Mouse (Mus musculus) small intestine, adult 2 months (tissue): Measurements from ENCODE around the gene Kif19a. TPM values are rescaled to one million over a fixed set of nuclear protein-coding genes. Genes with fewer than 3 reads are reported as not detected.

ENCODE experiments used
- H3K27ac ChIP-seq: fragments of 200-500 bp; 2 replicates; pipeline ENCODE4 v1.5.1; 2012; ENCODE audit warnings: low read depth, low read length, control low read depth, inconsistent platforms; ENCODE audit not compliant: insufficient read depth
- H3K27me3 ChIP-seq: fragments of 200-500 bp; 2 replicates; pipeline ENCODE4 v1.6.1; 2012; ENCODE audit warnings: mild to moderate bottlenecking, moderate library complexity, low read length, inconsistent platforms; ENCODE audit not compliant: control insufficient read depth, insufficient read depth
- H3K36me3 ChIP-seq: fragments of 200-500 bp; 2 replicates; pipeline ENCODE4 v1.6.1; 2012; ENCODE audit warnings: mild to moderate bottlenecking, low read length, control low read depth, inconsistent platforms; ENCODE audit not compliant: control insufficient read depth, insufficient read depth
- H3K4me1 ChIP-seq: fragments of 200-500 bp; 2 replicates; pipeline ENCODE4 v1.6.1; 2012; ENCODE audit warnings: low read length, inconsistent platforms, mixed read lengths; ENCODE audit not compliant: control insufficient read depth, insufficient read depth, insufficient read length
- H3K4me3 ChIP-seq: fragments of 200-500 bp; 2 replicates; pipeline ENCODE4 v1.5.1; 2012; ENCODE audit warnings: low read depth, mild to moderate bottlenecking, control low read depth, inconsistent platforms, low read length, moderate library complexity
- CTCF ChIP-seq: fragments of 200-500 bp; IDR thresholded peaks from 2 replicates; pipeline ENCODE4 v1.5.1; 2012; ENCODE audit warnings: low read depth, mild to moderate bottlenecking, control low read depth, inconsistent platforms, low read length, moderate library complexity, mixed read lengths; ENCODE audit not compliant: insufficient replicate concordance, insufficient read length; ENCODE audit errors: extremely low read depth
- POLR2A ChIP-seq: fragments of 200-500 bp; IDR thresholded peaks from 2 replicates; pipeline ENCODE4 v1.6.1; 2012; ENCODE audit warnings: low read depth, mild to moderate bottlenecking, control low read depth, inconsistent platforms, low read length, moderate library complexity
- WGBS: fragments of 180-500 bp; shearing (Covaris S2); methylation state at CpG from one replicate; pipeline ENCODE4 v1.1.7; 2018; 5-methylcytosine and 5-hydroxymethylcytosine counted together
- polyA plus RNA-seq: library from polyadenylated mRNA; depleted of rRNA; stranded (reverse); fragments of >200 nt; gene quantifications from 2 replicates; pipeline ENCODE4 v1.2.3, GENCODE M21; 2012; rRNA removed

Gene Kif19a
- polyA plus RNA-seq: 1.7 and 2.0 TPM in 2 replicates

DNA sequence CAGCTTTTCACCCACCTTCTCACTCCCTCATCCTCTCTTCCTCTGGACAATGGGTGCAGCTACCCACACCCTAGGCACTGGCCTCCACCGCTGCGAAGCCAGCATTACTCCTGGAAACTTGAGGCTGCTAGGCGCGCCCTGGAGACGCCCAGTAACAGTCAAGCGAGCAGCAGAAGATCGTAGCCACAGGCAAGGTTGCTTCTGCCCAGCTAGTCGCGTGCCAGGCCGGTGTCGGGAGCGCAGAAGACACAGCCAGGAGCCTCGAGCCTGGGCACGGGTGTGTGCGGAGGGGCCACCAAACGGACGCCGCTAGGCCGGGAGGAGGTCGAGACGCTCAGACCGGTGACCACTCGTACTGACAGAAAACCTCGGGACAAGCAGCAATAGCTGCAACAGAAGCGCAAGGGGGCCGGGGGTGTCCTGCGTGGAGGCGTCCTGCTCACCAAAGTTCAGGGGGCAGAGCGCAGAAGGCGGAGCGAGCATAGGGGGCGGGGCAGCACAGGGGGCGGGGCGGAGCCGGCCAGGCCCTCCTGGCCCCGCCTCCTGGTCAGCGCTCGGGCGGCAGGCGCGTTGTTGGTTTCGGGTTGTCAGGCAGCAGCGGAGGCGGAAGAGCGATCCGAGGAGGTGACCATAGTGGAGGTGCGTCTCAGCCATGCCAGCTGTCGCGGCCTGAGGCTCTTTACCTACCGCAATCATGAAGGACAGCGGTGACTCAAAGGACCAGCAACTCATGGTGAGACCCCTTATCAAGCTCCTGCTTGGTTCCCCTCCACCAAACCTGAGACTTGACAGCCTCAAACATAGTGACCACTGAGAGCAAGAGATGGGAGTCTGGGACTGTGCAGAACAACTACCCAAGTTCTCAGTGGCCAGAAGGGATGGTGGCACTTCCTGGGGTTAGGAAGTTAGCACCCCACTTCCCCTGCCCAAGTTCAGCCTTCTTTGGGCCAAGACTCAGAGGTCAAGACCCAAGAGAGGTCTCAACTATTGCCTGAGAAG is at the start of gene Kif19a:
TSS of gene Kif19a (plus strand) at position 569 of the 999 bp plus-strand sequence.
- peak within 1 kb of the TSS; percentile 62 for H3K4me3 ChIP-seq
- H3K27me3 ChIP-seq: no peaks in the 10 kb centered on the region
- 3% methylated on average over 51 of the region's 51 CpGs for WGBS
- no peaks in the 10 kb centered on the region for H3K36me3 ChIP-seq
- peaks cover 3% of the 10 kb centered on the region for H3K4me1 ChIP-seq
- TF ChIP-seq CTCF: no peak
- no peak for TF ChIP-seq POLR2A
- no peak within 1 kb of the TSS for H3K27ac ChIP-seq

DNA sequence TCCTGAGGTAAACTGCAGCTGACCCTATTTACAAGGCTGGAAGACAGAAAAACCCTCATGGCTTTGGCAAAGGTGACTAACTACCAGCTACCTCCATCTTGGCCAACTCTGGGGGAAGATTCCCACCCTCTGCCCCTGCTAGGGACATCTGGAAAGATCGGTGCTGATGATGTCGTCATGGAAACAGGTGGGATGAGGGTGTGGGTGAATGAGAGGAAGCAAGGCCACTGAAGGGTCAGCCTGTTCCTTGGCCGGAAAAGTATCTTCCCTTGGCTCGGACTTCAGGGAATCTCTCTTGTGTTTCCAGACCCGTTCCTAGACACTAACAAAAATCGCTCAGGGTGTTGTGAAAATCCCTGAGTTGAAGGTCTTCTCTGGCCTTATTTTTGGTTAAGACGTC is 49.7 kb upstream of the Kif19a start:
- H3K4me3 ChIP-seq: no peak overlapping the region
- H3K27ac ChIP-seq: no peak overlapping the region
- WGBS: 80% methylated on average over 7 of the region's 7 CpGs
- no peak for TF ChIP-seq POLR2A
- no peak for TF ChIP-seq CTCF
- no peaks in the 10 kb centered on the region for H3K4me1 ChIP-seq
- H3K27me3 ChIP-seq: no peaks in the 10 kb centered on the region
- H3K36me3 ChIP-seq: peaks cover 29% of the 10 kb centered on the region

DNA sequence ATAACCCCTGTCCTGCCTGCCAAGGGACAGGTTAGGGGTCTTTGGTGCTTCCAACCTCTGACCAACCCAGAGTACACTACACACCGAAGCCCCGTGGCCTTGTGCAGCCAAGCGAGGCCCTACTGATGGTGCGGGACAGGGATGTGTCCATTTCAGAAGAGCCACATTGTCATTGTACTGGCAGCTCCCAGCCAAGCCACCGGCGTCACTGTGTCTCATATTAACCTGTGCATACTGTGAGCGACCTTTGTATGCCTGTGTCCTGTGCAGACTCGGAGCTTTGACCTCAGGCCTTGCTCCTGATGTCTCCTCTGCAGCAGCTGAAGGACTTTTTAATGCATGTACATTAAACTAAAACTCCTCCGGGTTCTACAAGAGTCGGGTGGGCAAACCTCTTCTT is 44.7 kb upstream of the Kif19a start:
- 89% methylated on average over 10 of the region's 10 CpGs for WGBS
- Histone ChIP-seq H3K4me1 (no peaks in the 10 kb centered on the region), H3K36me3 (peaks cover 6% of the 10 kb centered on the region), H3K27me3 (no peaks in the 10 kb centered on the region), H3K27ac (no peak overlapping the region), H3K4me3 (no peak overlapping the region)
- TF ChIP-seq POLR2A (no peak), CTCF (no peak)

DNA sequence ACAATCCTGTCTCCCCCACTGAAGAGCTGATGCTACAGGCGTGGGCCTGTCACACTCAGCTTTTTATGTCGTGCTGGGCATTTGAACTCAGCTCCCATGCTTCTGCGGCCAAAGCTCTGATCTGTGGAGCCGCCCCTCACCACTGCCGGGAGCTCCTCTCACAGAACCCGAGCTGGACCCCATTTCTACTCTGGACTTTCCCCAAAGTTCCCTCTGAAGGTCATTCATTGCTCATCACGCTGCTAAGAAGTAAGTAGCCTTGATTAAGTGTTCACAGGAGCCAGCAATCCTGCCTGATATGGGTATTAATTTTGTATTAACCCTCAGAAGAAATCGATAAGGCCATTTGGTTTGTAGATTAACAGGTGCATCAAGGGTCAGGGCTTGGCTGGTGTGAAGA is 42.8 kb upstream of the Kif19a start:
- TF ChIP-seq CTCF: no peak
- no peak for TF ChIP-seq POLR2A
- Histone ChIP-seq H3K4me1 (peaks cover 4% of the 10 kb centered on the region; the same call in 1 of the 2 replicates), H3K4me3 (no peak overlapping the region), H3K27ac (no peak overlapping the region), H3K27me3 (no peaks in the 10 kb centered on the region), H3K36me3 (peaks cover 5% of the 10 kb centered on the region; the same call in 1 of the 2 replicates)
- WGBS: 70% methylated on average over 8 of the region's 8 CpGs

DNA sequence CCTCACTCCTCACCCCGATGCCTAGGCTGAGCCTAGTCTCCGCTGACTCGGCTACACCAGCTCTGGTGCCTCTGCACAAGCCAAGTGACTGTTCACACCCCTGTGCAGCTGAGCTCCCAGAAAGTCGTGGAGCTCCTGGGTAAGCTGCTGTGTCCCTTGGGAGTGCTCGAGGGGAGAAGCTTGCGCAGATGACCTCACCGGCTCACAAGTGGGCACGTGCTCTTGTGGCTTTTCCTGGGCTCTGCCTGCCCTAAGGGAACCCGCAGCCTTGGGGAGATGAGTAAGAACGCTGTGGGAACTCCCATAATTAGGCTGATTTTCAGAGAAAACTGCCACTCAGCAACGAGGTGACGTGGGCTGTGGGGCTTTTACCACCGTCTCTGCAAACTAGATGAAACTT is 42.2 kb upstream of the Kif19a start:
- peaks cover 4% of the 10 kb centered on the region; the same call in 1 of the 2 replicates for H3K4me1 ChIP-seq
- H3K27me3 ChIP-seq: no peaks in the 10 kb centered on the region
- H3K36me3 ChIP-seq: peaks cover 5% of the 10 kb centered on the region; the same call in 1 of the 2 replicates
- no peak overlapping the region for H3K4me3 ChIP-seq
- TF ChIP-seq CTCF: no peak
- no peak for TF ChIP-seq POLR2A
- WGBS: 69% methylated on average over 13 of the region's 13 CpGs
- H3K27ac ChIP-seq: no peak overlapping the region

DNA sequence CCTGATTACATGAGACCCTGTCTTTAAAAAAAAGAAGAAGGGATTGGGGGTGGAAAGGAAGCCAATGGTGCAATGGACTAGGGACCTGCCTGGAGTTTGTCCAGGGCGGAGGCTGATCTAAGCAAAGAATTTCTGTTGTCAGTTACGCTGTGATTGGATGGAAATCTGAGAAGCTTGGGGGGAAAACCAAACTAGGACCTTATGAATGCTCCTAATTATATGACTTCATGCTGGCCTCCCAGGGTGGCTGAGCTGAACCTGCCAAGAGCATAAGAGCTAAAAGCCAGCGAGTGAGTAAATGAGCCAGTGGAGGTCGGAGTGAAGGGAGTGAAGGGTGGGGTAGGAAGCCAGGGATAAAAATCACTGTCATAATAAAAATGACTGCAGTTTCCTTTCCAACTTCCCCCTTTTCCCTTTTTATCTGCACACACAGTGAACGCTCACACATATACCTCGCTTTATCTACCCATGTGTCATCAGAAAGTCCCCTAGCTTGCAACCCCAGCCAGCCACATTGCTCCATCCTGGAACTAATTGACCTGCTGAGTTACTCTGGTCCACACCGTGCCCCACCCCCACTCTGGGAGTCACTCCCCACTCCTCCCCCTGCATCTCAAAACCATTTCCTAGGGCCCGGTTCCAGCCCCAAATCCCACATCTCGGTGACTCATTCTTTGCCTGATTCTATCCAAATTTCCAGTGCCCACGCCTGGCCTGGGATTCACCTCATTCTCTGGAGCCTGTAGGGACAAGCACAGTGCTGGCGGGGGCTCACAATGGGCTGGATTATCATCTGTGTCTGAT is 40.2 kb upstream of the Kif19a start:
- H3K4me1 ChIP-seq: peaks cover 4% of the 10 kb centered on the region; the same call in 1 of the 2 replicates
- no peak overlapping the region for H3K4me3 ChIP-seq
- H3K36me3 ChIP-seq: no peaks in the 10 kb centered on the region
- no peaks in the 10 kb centered on the region for H3K27me3 ChIP-seq
- no peak overlapping the region for H3K27ac ChIP-seq
- 36% methylated on average over 11 of the region's 11 CpGs for WGBS
- TF ChIP-seq POLR2A: no peak
- no peak for TF ChIP-seq CTCF
